Mouse (Mus musculus): ENCODE measurements around the gene Cnbp. TPM values are rescaled to one million over a fixed set of nuclear protein-coding genes. Genes with fewer than 3 reads are reported as not detected.

Gene Cnbp
- polyA plus RNA-seq, 1 experiment from 2014 or later, result 1,199 TPM

- Histone ChIP-seq H3K4me2 (ENCODE audit: low read length) (no peak overlapping the region), H3K27me3 (replicated peaks; ENCODE audit: control insufficient read depth, insufficient read depth, low read length) (no peaks in the 10 kb centered on the region), H3K4me3 (ENCODE audit: low read depth, low read length) (no peak overlapping the region), H3K36me3 (ENCODE audit: control insufficient read depth, insufficient read depth, low read length) (no peaks in the 10 kb centered on the region), H3K27ac (ENCODE audit: low read depth) (no peak overlapping the region), H3K4me1 (replicated peaks; ENCODE audit: control insufficient read depth, insufficient read depth, low read length) (no peaks in the 10 kb centered on the region), H3K9ac (ENCODE audit: low read length) (no peak overlapping the region), H3K9me3 (ENCODE audit: control insufficient read depth, low read length) (no peaks in the 10 kb centered on the region; the same call in 1 of the 2 replicates)
- 18% methylated on average over 4 of the region's 4 CpGs for WGBS
- no peak for DNase-seq (ENCODE audit: low spot score)
- ATAC-seq (replicated peaks; ENCODE audit: low FRiP score, low TSS enrichment, low read depth), result no peak
Observed at GRCm38 (mm10) chr6:87879010-87879409, 28.1 kb upstream of the Cnbp start.

- Histone ChIP-seq H3K27me3 (replicated peaks; ENCODE audit: control insufficient read depth, insufficient read depth, low read length) (no peaks in the 10 kb centered on the region), H3K4me2 (ENCODE audit: low read length) (no peak overlapping the region), H3K9ac (ENCODE audit: low read length) (no peak overlapping the region), H3K9me3 (ENCODE audit: control insufficient read depth, low read length) (no peaks in the 10 kb centered on the region; the same call in 1 of the 2 replicates), H3K4me3 (ENCODE audit: low read depth, low read length) (no peak overlapping the region), H3K36me3 (ENCODE audit: control insufficient read depth, insufficient read depth, low read length) (no peaks in the 10 kb centered on the region), H3K27ac (ENCODE audit: low read depth) (no peak overlapping the region), H3K4me1 (replicated peaks; ENCODE audit: control insufficient read depth, insufficient read depth, low read length) (no peaks in the 10 kb centered on the region)
- ATAC-seq (replicated peaks; ENCODE audit: low FRiP score, low TSS enrichment, low read depth) (no peak), DNase-seq (ENCODE audit: low spot score) (no peak)
- WGBS, result 74% methylated on average over 13 of the region's 13 CpGs
Observed at GRCm38 (mm10) chr6:87876068-87876643, 25.2 kb upstream of the Cnbp start.

- Histone ChIP-seq H3K27ac (ENCODE audit: low read depth) (no peak overlapping the region), H3K4me1 (replicated peaks; ENCODE audit: control insufficient read depth, insufficient read depth, low read length) (no peaks in the 10 kb centered on the region), H3K4me2 (ENCODE audit: low read length) (no peak overlapping the region), H3K9me3 (ENCODE audit: control insufficient read depth, low read length) (no peaks in the 10 kb centered on the region; the same call in 1 of the 2 replicates), H3K36me3 (ENCODE audit: control insufficient read depth, insufficient read depth, low read length) (no peaks in the 10 kb centered on the region), H3K9ac (ENCODE audit: low read length) (no peak overlapping the region), H3K27me3 (replicated peaks; ENCODE audit: control insufficient read depth, insufficient read depth, low read length) (no peaks in the 10 kb centered on the region), H3K4me3 (ENCODE audit: low read depth, low read length) (no peak overlapping the region)
- WGBS, result 75% methylated on average over 7 of the region's 7 CpGs
- no peak; the same call in 1 of the 2 replicates for ATAC-seq (replicated peaks; ENCODE audit: low FRiP score, low TSS enrichment, low read depth)
- DNase-seq (ENCODE audit: low spot score), result no peak
Observed at GRCm38 (mm10) chr6:87875562-87875961, 24.7 kb upstream of the Cnbp start.

DNA sequence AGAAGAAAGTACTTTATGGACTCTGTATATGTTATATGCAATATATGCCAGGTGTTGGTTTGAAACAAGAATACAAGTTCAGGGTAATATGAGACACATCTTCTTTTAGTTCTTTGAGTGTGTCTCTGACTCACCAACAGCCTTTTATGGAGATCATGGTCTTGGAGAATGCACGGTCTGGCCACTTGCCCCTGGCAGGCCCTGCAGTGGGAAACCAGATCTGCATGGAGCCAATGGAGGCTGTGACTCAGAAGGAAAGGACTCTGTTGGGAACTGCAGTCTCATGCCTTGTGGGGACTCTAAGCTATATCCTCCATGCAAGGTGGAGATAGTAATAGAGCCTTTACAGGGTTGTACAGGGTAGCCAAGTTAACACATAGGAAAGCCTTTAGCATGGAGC lies 24.2 kb upstream of the Cnbp start:
- H3K4me2 ChIP-seq (ENCODE audit: low read length), result no peak overlapping the region
- H3K9ac ChIP-seq (ENCODE audit: low read length), result no peak overlapping the region
- no peak overlapping the region for H3K4me3 ChIP-seq (ENCODE audit: low read depth, low read length)
- ATAC-seq (replicated peaks; ENCODE audit: low FRiP score, low TSS enrichment, low read depth), result no peak
- no peaks in the 10 kb centered on the region for H3K4me1 ChIP-seq (replicated peaks; ENCODE audit: control insufficient read depth, insufficient read depth, low read length)
- H3K27me3 ChIP-seq (replicated peaks; ENCODE audit: control insufficient read depth, insufficient read depth, low read length), result no peaks in the 10 kb centered on the region
- no peak overlapping the region for H3K27ac ChIP-seq (ENCODE audit: low read depth)
- WGBS, result 85% methylated on average over 1 of the region's 1 CpGs
- DNase-seq (ENCODE audit: low spot score), result no peak
- no peaks in the 10 kb centered on the region for H3K36me3 ChIP-seq (ENCODE audit: control insufficient read depth, insufficient read depth, low read length)
- H3K9me3 ChIP-seq (ENCODE audit: control insufficient read depth, low read length), result no peaks in the 10 kb centered on the region; the same call in 1 of the 2 replicates

GRCm38 (mm10) chr6:87873963-87874362 lies 23.1 kb upstream of the Cnbp start:
- Histone ChIP-seq H3K4me3 (ENCODE audit: low read depth, low read length) (no peak overlapping the region), H3K4me1 (replicated peaks; ENCODE audit: control insufficient read depth, insufficient read depth, low read length) (peaks cover 3% of the 10 kb centered on the region; the same call in 1 of the 2 replicates), H3K36me3 (ENCODE audit: control insufficient read depth, insufficient read depth, low read length) (no peaks in the 10 kb centered on the region), H3K27ac (ENCODE audit: low read depth) (no peak overlapping the region), H3K27me3 (replicated peaks; ENCODE audit: control insufficient read depth, insufficient read depth, low read length) (no peaks in the 10 kb centered on the region), H3K4me2 (ENCODE audit: low read length) (no peak overlapping the region), H3K9me3 (ENCODE audit: control insufficient read depth, low read length) (no peaks in the 10 kb centered on the region; the same call in 1 of the 2 replicates), H3K9ac (ENCODE audit: low read length) (no peak overlapping the region)
- DNase-seq (ENCODE audit: low spot score), result no peak
- WGBS, result 90% methylated on average over 2 of the region's 2 CpGs
- ATAC-seq (replicated peaks; ENCODE audit: low FRiP score, low TSS enrichment, low read depth), result no peak

GRCm38 (mm10) chr6:87873104-87873503 lies 22.2 kb upstream of the Cnbp start:
- H3K36me3 ChIP-seq (ENCODE audit: control insufficient read depth, insufficient read depth, low read length), result no peaks in the 10 kb centered on the region
- peaks cover 4% of the 10 kb centered on the region; the same call in 1 of the 2 replicates for H3K4me1 ChIP-seq (replicated peaks; ENCODE audit: control insufficient read depth, insufficient read depth, low read length)
- no peaks in the 10 kb centered on the region for H3K27me3 ChIP-seq (replicated peaks; ENCODE audit: control insufficient read depth, insufficient read depth, low read length)
- no peaks in the 10 kb centered on the region; the same call in 1 of the 2 replicates for H3K9me3 ChIP-seq (ENCODE audit: control insufficient read depth, low read length)
- no peak overlapping the region for H3K27ac ChIP-seq (ENCODE audit: low read depth)
- ATAC-seq (replicated peaks; ENCODE audit: low FRiP score, low TSS enrichment, low read depth), result no peak
- no peak overlapping the region for H3K4me2 ChIP-seq (ENCODE audit: low read length)
- H3K4me3 ChIP-seq (ENCODE audit: low read depth, low read length), result no peak overlapping the region
- DNase-seq (ENCODE audit: low spot score), result no peak
- no peak overlapping the region for H3K9ac ChIP-seq (ENCODE audit: low read length)
- WGBS, result 46% methylated on average over 1 of the region's 1 CpGs

GRCm38 (mm10) chr6:87871240-87871639 lies 20.3 kb upstream of the Cnbp start:
- no peak for ATAC-seq (replicated peaks; ENCODE audit: low FRiP score, low TSS enrichment, low read depth)
- no peaks in the 10 kb centered on the region; the same call in 1 of the 2 replicates for H3K9me3 ChIP-seq (ENCODE audit: control insufficient read depth, low read length)
- WGBS, result 78% methylated on average over 7 of the region's 7 CpGs

DNA sequence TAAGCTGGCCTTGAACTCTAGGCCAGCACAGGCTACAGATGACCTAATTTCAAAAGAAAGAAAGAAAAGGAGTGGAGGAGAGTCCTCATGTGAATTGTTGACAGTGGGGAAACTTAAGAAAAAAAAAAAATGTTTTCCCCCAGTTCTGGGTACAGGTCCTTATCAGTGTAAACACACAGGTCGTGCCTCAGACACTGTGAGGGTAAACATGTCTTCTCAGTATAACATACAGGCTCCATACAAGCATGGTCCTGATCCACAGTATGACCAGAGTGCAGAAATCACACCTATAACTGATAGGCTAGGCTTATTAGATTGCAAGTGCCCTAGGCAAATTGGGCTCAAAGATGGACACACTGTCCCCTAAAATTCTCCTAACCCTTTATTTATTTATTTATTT lies 19.5 kb upstream of the Cnbp start:
- Histone ChIP-seq H3K36me3 (ENCODE audit: control insufficient read depth, insufficient read depth, low read length) (no peaks in the 10 kb centered on the region), H3K4me1 (replicated peaks; ENCODE audit: control insufficient read depth, insufficient read depth, low read length) (peaks cover 4% of the 10 kb centered on the region; the same call in 1 of the 2 replicates), H3K9ac (ENCODE audit: low read length) (no peak overlapping the region), H3K27me3 (replicated peaks; ENCODE audit: control insufficient read depth, insufficient read depth, low read length) (no peaks in the 10 kb centered on the region), H3K4me2 (ENCODE audit: low read length) (no peak overlapping the region), H3K4me3 (ENCODE audit: low read depth, low read length) (no peak overlapping the region), H3K27ac (ENCODE audit: low read depth) (no peak overlapping the region), H3K9me3 (ENCODE audit: control insufficient read depth, low read length) (no peaks in the 10 kb centered on the region; the same call in 1 of the 2 replicates)
- DNase-seq (ENCODE audit: low spot score) (no peak), ATAC-seq (replicated peaks; ENCODE audit: low FRiP score, low TSS enrichment, low read depth) (no peak)
- WGBS, result 28% methylated on average over 1 of the region's 1 CpGs

More at GRCm38 (mm10) chr6:87871240-87871639, 20.3 kb upstream of the Cnbp start:
- no peak for DNase-seq (ENCODE audit: low spot score)
- no peak overlapping the region for H3K4me2 ChIP-seq (ENCODE audit: low read length)
- H3K9ac ChIP-seq (ENCODE audit: low read length), result no peak overlapping the region
- H3K36me3 ChIP-seq (ENCODE audit: control insufficient read depth, insufficient read depth, low read length), result no peaks in the 10 kb centered on the region
- H3K4me3 ChIP-seq (ENCODE audit: low read depth, low read length), result no peak overlapping the region
- peaks cover 4% of the 10 kb centered on the region; the same call in 1 of the 2 replicates for H3K4me1 ChIP-seq (replicated peaks; ENCODE audit: control insufficient read depth, insufficient read depth, low read length)
- no peak overlapping the region for H3K27ac ChIP-seq (ENCODE audit: low read depth)
- no peaks in the 10 kb centered on the region for H3K27me3 ChIP-seq (replicated peaks; ENCODE audit: control insufficient read depth, insufficient read depth, low read length)

Measured in intestine, embryonic 14.5 days (tissue).